Mouse (Mus musculus) olfactory bulb, adult 2 months (tissue): ENCODE measurements around the gene Foxp4.

ENCODE experiments used
- CTCF ChIP-seq: fragments of 200-500 bp; IDR thresholded peaks from 2 replicates; pipeline ENCODE4 v1.5.1; 2012; ENCODE audit warnings: low read depth, mild to moderate bottlenecking, low read length, moderate library complexity; ENCODE audit not compliant: insufficient read depth
- POLR2A ChIP-seq: fragments of 200-500 bp; IDR thresholded peaks from 2 replicates; pipeline ENCODE4 v1.6.1; 2012; ENCODE audit warnings: mild to moderate bottlenecking, low read depth, low read length, moderate library complexity; ENCODE audit not compliant: insufficient read depth

DNA sequence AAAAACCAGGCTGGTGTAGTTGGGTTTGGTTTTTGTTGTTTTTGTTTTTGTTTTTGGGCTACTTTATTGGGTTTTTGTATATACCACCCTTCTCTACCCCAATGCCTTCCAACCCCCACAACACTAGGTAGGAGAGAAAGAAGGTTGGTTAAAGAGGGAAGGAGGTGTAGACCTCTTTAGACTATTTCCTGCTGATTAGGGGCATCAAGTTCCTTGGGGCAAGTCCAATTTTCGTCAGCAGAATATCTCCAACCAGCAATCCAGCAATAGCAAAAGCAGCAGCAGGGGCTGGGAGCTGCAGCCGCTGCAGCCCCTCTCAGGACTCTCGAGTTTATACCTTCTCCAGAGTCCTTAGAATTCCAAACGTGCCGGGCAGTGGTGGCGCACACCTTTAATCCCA, 14.4 kb upstream of the Foxp4 start:
- TF ChIP-seq POLR2A: no peak
- no peak for TF ChIP-seq CTCF
